Mouse (Mus musculus): ENCODE results near the gene Tnfaip8l1. TPM values are rescaled to one million over a fixed set of nuclear protein-coding genes. Genes with fewer than 3 reads are reported as not detected.

Gene Tnfaip8l1
- polyA plus RNA-seq, 1 experiment: 0.36 TPM

DNA sequence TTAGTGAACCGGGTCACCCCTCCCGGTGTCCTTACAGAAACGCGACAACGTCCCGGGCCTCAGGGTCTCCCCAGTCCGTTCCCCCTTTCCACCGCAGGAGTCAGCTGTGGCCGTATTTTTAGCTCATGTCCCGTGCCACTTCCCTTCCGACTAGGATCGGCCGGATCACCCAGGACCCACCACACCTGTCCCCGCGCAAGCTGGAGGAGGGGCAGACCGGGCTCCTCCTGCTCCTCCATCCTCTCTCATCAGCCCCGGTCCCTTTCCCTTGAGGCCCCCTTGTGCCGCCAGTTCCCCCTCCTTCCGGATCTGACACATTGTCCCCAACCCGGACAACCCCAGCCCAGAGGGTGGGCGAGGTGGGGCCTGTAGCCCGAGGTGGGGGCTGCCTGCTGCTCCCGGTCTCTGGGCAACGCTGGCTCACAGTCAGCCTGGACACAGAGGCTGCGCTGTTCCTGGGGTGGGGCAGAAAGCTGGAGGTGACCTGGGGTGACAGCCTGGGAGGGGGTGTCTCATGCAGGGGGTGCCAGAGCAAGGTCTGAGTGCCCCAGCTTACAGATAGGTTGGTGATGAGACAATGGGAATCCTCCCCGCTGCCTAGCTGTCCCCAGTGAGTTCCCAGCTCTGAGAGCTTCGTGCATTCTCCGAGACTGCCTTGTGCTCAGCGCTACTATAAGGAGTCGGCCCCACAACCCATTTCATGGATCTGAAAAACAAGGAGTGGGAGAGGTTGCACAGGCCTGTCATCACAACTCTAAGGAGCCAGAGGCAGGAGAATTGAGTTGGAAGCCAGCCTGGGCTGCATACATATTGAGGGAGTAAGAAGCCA lies 13.3 kb upstream of the Tnfaip8l1 start:
- H3K4me1 ChIP-seq (ENCODE audit: control insufficient read depth, insufficient read depth, insufficient read length, low read length): no peaks in the 10 kb centered on the region
- H3K27ac ChIP-seq (replicated peaks; ENCODE audit: low read depth, low read length): no peak overlapping the region
- no peak overlapping the region for H3K4me3 ChIP-seq (ENCODE audit: insufficient read depth, low read depth, low read length)

DNA sequence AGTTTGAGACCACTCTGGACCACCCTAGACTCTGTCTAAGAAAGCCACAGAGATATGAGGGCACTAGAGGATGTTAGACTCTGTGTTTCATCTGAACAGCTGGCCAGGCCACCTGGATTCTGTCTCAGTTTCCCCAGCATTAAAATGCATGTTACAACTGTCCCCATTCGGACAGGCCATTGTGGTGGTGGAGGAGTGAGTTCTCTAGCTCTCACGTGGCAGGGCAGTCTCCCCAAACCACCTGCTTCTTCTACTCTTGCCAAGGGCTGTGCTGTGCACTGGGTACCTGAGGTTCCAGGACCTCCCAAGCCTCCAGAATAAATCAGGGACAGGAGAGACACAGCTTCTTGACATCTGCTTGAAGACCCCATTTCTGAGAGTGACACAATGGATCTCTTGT lies 12.4 kb upstream of the Tnfaip8l1 start:
- H3K4me1 ChIP-seq (ENCODE audit: control insufficient read depth, insufficient read depth, insufficient read length, low read length): no peaks in the 10 kb centered on the region
- H3K4me3 ChIP-seq (ENCODE audit: insufficient read depth, low read depth, low read length): no peak overlapping the region
- H3K27ac ChIP-seq (replicated peaks; ENCODE audit: low read depth, low read length): no peak overlapping the region

GRCm38 (mm10) chr17:56153643-56154042 lies 8.6 kb upstream of the Tnfaip8l1 start:
- no peak overlapping the region for H3K27ac ChIP-seq (replicated peaks; ENCODE audit: low read depth, low read length)
- H3K4me1 ChIP-seq (ENCODE audit: control insufficient read depth, insufficient read depth, insufficient read length, low read length): no peaks in the 10 kb centered on the region
- no peak overlapping the region for H3K4me3 ChIP-seq (ENCODE audit: insufficient read depth, low read depth, low read length)

GRCm38 (mm10) chr17:56159729-56160128 lies 2.5 kb upstream of the Tnfaip8l1 start:
- peaks cover 5% of the 10 kb centered on the region; the same call in 1 of the 2 replicates for H3K4me1 ChIP-seq (ENCODE audit: control insufficient read depth, insufficient read depth, insufficient read length, low read length)
- H3K4me3 ChIP-seq (ENCODE audit: insufficient read depth, low read depth, low read length): no peak overlapping the region
- no peak overlapping the region for H3K27ac ChIP-seq (replicated peaks; ENCODE audit: low read depth, low read length)

DNA sequence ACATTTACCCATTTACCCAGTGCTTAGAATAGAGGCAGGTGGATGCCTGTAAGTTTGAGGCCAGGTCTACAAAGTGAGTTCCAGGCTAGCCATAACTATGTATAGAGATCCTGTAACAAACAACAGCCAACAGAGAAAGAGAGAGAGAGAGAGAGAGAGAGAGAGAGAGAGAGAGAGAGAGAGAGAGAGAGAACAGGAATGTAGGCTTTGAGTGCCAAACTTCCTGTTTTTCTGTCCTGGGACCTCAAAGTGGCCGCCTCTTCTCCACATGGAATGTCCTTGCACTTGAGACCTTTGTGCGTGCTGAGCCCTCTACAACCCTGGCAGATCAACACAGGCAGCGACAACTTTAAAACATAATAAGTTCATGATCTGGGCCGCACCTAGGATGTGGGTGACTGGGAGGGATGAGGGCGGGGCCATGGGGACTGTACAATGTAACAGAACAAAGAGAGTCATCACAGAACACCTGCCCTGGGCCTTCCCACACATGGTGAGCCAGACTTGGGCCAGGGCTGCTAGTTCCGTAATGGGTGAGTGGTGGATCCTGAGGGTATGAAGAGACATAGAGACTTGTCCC lies 1.3 kb downstream of the Tnfaip8l1 start:
- peak overlapping the region; percentile 59 for H3K4me3 ChIP-seq (ENCODE audit: insufficient read depth, low read depth, low read length)
- peak overlapping the region; percentile 86 for H3K27ac ChIP-seq (replicated peaks; ENCODE audit: low read depth, low read length)
- peaks cover 5% of the 10 kb centered on the region; the same call in 1 of the 2 replicates for H3K4me1 ChIP-seq (ENCODE audit: control insufficient read depth, insufficient read depth, insufficient read length, low read length)

- Histone ChIP-seq H3K4me1 (ENCODE audit: control insufficient read depth, insufficient read depth, insufficient read length, low read length) (peaks cover 5% of the 10 kb centered on the region; the same call in 1 of the 2 replicates), H3K4me3 (ENCODE audit: insufficient read depth, low read depth, low read length) (0 out of 2 replicates have a peak overlapping the region, but pooled peaks have one; percentile 59), H3K27ac (replicated peaks; ENCODE audit: low read depth, low read length) (peak overlapping the region; percentile 86; the same call in 1 of the 2 replicates)
Measured at GRCm38 (mm10) chr17:56164510-56164909, 2.2 kb downstream of the Tnfaip8l1 start.

DNA sequence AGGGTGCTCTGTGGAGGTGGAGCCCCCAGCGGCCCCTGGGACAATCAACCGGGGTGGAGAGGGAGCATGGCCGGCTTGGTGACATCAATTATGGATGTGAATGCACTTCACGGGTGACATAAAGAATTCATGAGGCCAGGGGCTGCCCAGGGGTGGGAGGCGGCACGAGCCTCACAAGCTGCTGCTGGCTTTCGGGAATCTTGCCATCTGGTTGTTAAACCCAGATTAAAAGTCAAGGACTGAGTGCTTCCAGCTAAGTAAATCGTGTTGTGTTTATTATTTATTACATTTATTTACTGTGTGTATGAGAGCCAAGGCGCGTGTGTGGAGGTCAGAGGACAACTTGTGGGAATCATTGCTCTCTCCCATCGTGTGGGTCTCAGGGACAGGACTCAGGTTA lies 3.4 kb downstream of the Tnfaip8l1 start:
- Histone ChIP-seq H3K27ac (replicated peaks; ENCODE audit: low read depth, low read length) (no peak overlapping the region), H3K4me3 (ENCODE audit: insufficient read depth, low read depth, low read length) (no peak overlapping the region), H3K4me1 (ENCODE audit: control insufficient read depth, insufficient read depth, insufficient read length, low read length) (peaks cover 11% of the 10 kb centered on the region)

DNA sequence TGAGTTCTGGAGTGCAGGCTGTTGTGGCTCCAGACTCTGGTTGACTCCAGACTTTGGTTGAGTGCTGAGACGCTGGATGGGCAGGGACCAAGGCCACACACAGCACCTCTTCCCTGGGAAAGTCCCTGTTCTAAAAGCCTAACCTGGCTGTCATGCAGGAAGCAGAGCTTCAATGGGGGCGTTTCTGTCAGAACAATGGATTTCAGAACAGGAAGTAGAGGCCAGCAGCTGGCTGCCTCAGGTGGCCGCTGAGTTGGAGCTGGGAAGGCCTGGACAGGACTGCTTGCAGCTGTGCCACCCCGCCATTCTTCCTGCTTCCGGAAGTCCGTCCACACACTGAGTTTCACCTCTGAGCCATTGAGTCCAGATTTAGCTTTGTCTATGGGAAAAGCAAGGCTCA lies 7.6 kb downstream of the Tnfaip8l1 start:
- peak overlapping the region; percentile 20; the same call in 1 of the 2 replicates for H3K4me3 ChIP-seq (ENCODE audit: insufficient read depth, low read depth, low read length)
- peaks cover 10% of the 10 kb centered on the region for H3K4me1 ChIP-seq (ENCODE audit: control insufficient read depth, insufficient read depth, insufficient read length, low read length)
- peak overlapping the region; percentile 89 for H3K27ac ChIP-seq (replicated peaks; ENCODE audit: low read depth, low read length)

DNA sequence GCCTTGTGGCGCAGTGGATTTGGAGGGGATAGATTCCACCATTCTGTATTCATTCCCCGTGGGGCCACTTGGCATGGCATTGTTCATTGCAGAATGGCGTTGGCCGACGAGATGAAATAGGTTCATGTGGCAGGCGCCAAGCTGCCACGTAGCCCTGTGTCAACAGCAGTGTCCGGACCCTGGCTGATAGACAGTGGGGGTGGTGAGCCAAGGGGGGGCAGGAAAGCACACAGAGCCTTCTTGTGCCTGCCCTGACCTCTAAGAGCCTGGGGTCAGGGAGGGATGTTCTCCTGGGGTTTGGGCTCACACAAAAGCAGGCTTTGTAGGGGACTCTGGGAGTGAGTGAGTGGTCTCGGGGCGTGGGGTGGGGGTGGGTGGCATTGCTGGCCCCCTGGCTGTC lies 8.4 kb downstream of the Tnfaip8l1 start:
- H3K27ac ChIP-seq (replicated peaks; ENCODE audit: low read depth, low read length): peak overlapping the region; percentile 89
- peaks cover 10% of the 10 kb centered on the region for H3K4me1 ChIP-seq (ENCODE audit: control insufficient read depth, insufficient read depth, insufficient read length, low read length)
- peak overlapping the region; percentile 20; the same call in 1 of the 2 replicates for H3K4me3 ChIP-seq (ENCODE audit: insufficient read depth, low read depth, low read length)

DNA sequence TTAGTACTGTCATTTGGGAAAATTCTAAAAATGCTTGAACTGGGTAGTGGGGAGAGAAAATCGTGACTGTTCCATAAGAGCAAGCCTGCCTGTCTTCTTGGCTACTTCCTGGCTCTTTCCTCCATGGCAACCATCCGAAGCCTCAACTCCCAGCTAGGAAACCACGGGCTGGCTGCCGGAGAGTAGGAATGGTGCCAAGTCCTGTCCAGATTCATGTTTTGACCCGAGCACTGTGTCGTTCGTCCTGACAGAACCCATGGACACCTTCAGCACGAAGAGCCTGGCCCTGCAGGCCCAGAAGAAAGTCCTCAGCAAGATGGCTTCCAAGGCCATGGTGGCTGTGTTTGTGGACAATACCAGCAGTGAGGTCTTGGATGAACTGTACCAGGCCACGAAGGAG lies 9.2 kb downstream of the Tnfaip8l1 start:
- Histone ChIP-seq H3K4me1 (ENCODE audit: control insufficient read depth, insufficient read depth, insufficient read length, low read length) (peaks cover 10% of the 10 kb centered on the region), H3K27ac (replicated peaks; ENCODE audit: low read depth, low read length) (no peak overlapping the region; the same call in 1 of the 2 replicates), H3K4me3 (ENCODE audit: insufficient read depth, low read depth, low read length) (no peak overlapping the region)

DNA sequence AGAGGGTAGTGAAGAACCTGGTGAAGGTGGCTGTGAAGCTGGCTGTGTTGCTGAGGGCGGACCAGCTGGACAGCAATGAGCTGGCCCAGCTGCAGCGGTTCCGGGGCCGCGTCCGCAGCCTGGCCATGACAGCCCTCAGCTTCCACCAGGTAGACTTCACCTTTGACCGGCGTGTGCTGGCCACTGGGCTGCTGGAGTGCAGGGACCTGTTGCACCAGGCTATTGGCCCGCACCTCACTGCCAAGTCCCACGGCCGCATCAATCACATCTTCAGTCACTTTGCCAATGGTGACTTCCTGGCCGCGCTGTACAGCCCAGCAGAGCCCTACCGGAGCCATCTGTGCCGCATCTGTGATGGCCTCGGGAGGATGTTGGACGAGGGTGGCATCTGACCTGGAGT lies 9.6 kb downstream of the Tnfaip8l1 start:
- Histone ChIP-seq H3K4me1 (ENCODE audit: control insufficient read depth, insufficient read depth, insufficient read length, low read length) (peaks cover 10% of the 10 kb centered on the region), H3K27ac (replicated peaks; ENCODE audit: low read depth, low read length) (no peak overlapping the region; the same call in 1 of the 2 replicates), H3K4me3 (ENCODE audit: insufficient read depth, low read depth, low read length) (no peak overlapping the region)

DNA sequence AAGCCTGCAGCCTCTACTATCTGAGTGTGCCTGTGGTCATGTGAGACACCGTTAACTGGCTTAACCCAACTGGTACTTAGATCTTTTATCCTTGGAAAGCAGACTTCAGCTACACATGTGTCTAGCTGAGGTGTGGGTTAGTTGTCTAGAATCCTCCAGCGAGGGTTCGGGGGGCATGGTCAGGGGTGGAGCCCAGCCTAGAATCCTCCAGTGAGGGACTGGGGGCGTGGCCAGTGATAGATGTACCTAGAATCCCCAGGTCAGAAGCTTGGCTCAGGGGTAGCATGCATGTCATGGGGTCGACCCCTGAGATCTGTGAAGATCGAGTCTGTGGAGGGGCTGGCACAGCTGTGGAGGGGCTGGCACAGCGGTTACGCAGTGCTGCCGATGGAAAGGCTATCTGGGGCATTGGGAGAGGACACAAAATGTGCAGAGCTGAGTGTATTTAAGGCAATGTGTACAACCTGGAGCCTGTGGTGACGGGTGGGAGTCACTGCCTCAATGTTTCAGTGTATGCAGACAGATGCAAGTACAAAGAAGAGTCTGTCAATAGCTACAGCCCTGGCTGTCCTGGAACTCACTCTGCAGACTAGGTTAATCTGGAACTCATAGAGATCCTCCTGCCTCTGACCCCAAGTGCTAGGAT lies 11.2 kb downstream of the Tnfaip8l1 start:
- Histone ChIP-seq H3K27ac (replicated peaks; ENCODE audit: low read depth, low read length) (no peak overlapping the region), H3K4me3 (ENCODE audit: insufficient read depth, low read depth, low read length) (no peak overlapping the region), H3K4me1 (ENCODE audit: control insufficient read depth, insufficient read depth, insufficient read length, low read length) (peaks cover 10% of the 10 kb centered on the region)

DNA sequence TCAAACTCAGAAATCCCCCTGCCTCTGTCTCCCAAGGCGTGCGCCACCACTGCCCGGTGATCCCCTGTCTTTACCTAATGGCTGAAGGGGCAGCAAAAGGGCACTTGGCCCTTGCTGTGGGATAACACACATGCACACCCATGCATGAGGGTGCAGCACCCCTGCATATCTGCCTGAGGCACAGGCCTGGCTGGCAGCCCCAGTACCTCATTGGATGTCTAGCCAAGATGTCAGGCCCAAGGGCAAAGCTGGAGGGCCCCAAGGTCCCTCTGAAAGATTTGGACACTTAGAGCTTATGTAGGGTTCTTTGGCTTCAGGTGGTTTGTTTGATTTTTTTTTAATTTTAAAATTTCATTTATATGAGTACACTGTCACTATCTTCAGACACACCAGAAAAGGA lies 13.1 kb downstream of the Tnfaip8l1 start:
- Histone ChIP-seq H3K27ac (replicated peaks; ENCODE audit: low read depth, low read length) (no peak overlapping the region), H3K4me3 (ENCODE audit: insufficient read depth, low read depth, low read length) (no peak overlapping the region), H3K4me1 (ENCODE audit: control insufficient read depth, insufficient read depth, insufficient read length, low read length) (peaks cover 7% of the 10 kb centered on the region)

- peak overlapping the region; percentile 49 for H3K27ac ChIP-seq (replicated peaks; ENCODE audit: low read depth, low read length)
- H3K4me1 ChIP-seq (ENCODE audit: control insufficient read depth, insufficient read depth, insufficient read length, low read length): 0 out of 2 replicates have a peak, but pooled peaks cover 2% of the 10 kb centered on the region
- peak overlapping the region; percentile 84 for H3K4me3 ChIP-seq (ENCODE audit: insufficient read depth, low read depth, low read length)
Measured at GRCm38 (mm10) chr17:56182975-56183657, 20.8 kb downstream of the Tnfaip8l1 start.

DNA sequence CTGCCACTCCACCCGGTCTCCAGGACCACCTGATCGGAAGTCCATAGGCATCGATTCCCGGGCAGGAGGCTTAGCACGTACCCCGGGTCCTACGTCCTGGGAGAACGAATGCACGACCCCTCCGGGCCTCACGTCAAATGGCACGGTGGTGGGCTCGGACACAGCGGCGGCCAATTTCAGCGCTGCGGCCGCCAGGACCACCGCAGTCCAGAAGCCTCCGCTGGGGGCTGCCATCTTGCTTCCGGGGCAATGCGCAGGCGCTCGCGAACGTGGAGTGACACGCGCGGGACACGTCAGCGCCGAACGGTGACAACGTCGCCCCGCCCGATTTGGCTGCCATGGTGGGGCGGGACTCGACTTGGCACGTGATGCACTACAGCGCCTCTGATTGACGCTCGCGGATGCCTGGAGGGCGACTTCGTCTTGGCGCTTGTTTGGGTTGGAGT lies 21.4 kb downstream of the Tnfaip8l1 start, which contains the start of gene Mydgf:
TSS of gene Mydgf (minus strand) at position 263 of the 446 bp plus-strand sequence.
- peak within 1 kb of the TSS; percentile 49 for H3K27ac ChIP-seq (replicated peaks; ENCODE audit: low read depth, low read length)
- H3K4me3 ChIP-seq (ENCODE audit: insufficient read depth, low read depth, low read length): peak within 1 kb of the TSS; percentile 84

More for the DNA sequence above, 21.4 kb downstream of the Tnfaip8l1 start, which contains the start of gene Mydgf:
- 0 out of 2 replicates have a peak, but pooled peaks cover 2% of the 10 kb centered on the region for H3K4me1 ChIP-seq (ENCODE audit: control insufficient read depth, insufficient read depth, insufficient read length, low read length)

All from brown adipose tissue, adult 24 weeks (tissue).